Mouse (Mus musculus): ENCODE measurements around the gene Usp39.

DNA sequence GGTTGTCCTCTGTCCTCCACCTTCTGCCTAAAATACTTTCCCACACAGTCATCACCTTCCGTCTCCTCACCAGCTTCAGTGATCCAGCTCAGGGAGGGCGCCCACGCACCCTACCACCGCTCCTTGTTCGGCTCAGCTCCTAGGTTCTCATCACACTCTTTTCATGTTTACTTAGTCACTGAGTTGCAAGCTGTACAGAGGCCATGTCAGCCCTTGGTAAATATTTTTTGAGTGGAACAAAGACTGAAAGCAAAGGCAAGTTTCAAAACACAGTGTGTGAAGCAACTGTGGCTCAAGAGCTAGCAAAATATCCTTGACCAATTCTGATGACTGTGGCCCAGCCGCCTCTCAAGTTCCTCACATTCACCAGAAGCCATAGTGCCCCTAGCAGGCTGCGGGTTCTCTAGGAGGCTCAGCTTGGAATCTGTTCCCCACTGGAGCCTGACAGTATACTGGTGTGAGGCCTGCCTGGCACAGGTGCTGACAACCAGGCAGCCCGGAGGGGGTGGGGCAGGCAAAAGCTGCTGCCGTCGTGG is 72.8 kb downstream of the Usp39 start:
- TF ChIP-seq MAX (IDR thresholded peaks at IDR 0.05; ENCODE audit: low read depth) (no peak), POLR2A (IDR thresholded peaks at IDR 0.05; ENCODE audit: insufficient read length, low read depth) (no peak), TCF12 (IDR thresholded peaks at IDR 0.05; ENCODE audit: insufficient read depth, poor library complexity, severe bottlenecking) (no peak)
